Mouse (Mus musculus) c-Kit-positive CD71-positive TER-119-negative erythroid progenitor cells, embryonic 14.5 days (primary cell): ENCODE measurements around the gene Astn2.

Experiments
- DNase-seq: peaks from one replicate; pipeline ENCODE4 v3.0.0-alpha.2; 2013; ENCODE audit warnings: low read depth

Astn2 gene

GRCm38 (mm10) chr4:65839550-65840000, 564.8 kb downstream of the Astn2 start:
- DNase-seq: no peak

DNA sequence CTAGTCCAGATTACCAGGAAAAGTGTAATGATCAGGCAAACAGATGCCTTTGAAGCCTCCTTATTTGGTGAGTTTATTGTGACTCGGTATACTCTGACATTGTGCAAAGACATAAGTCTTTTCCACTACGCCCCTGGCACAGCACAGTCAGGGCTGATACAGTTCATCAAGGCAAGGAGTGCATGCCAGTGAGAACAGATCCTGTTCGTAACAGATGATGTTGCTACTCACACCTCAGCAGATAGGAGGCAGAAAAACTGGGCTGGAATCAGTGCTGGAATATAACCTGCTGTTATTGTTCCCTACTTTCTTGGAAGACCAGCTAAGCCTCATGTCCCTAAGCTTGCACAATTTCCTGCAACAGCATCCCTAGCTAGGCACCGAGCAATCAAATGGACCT, 565.6 kb downstream of the Astn2 start:
- DNase-seq: no peak

GRCm38 (mm10) chr4:65832971-65833370, 571.4 kb downstream of the Astn2 start:
- no peak for DNase-seq

DNA sequence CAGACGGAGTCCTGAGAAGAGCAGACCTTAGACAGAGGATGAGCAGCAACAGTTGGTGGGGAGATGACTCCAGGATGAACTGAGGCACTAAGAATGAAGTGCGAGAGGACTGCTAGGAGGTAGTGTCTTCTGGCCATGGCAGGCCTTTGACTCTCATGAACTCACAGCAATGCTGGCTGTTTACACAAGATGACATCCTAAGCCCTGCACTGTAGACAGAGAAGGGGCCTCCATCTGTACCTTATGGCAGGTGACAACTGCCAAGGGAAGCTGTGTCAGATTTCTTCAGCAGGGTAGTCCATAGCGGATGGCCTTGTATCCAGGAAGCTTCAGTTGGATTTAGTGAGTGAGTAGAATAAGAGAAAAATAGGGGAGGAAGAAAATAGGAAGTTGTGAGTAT, 572.5 kb downstream of the Astn2 start:
- no peak for DNase-seq

DNA sequence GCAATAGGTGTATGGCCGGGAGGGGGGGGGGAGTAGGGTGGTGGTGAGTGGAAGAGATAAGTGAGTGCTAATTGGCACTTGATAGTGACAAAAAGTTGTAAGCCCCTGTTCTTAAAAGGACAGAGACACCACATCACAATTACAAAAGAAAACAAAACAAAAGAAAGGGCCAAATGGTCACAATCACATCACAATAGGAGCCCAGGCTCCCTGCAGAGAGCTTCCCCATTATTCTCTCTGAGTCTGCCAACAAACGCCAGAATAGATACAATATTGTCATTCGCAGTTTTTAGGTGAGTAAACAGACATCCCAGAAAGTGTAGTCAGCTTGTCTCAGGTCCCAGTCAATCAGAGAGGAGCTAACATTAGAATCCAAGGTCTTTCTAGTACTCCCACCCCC, 573.9 kb downstream of the Astn2 start:
- DNase-seq: no peak

DNA sequence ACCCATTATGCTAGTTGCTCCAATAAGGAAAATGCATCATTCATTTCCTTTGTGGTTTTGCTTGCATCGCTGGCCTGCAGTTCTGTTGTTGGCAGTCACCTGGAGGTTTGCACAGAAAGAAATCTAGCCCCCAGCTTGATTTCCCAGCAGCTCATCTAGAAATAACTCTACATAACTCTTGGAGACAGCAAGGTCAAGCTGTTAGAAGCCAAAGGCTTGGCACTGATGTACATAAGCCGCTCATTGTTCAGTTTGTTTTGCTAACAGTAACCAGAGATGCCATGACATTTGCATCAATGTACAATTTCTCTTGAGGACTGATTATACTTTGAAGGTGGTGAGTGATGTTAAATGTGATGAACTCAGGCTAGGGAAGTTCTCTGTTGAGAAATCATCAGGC, 583.3 kb downstream of the Astn2 start:
- DNase-seq: no peak

DNA sequence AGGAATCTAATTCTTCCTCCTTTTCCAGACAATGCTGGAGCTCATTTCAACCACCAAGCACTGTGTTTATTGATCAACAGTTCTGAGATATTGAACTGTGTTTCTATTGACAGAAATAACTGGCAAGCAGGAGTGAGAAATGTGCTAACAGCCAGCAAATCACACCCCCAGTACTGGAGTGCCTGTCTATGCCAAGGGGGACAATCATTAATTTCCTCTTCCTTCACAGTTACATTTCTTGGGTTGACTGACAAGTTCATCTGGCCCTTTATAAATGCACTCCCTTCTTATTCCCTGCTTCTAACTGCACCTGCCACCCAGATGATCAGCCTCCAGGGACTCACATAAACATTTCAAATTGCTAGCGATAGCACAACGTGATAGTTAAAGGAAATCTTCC, 584.2 kb downstream of the Astn2 start:
- DNase-seq: no peak

DNA sequence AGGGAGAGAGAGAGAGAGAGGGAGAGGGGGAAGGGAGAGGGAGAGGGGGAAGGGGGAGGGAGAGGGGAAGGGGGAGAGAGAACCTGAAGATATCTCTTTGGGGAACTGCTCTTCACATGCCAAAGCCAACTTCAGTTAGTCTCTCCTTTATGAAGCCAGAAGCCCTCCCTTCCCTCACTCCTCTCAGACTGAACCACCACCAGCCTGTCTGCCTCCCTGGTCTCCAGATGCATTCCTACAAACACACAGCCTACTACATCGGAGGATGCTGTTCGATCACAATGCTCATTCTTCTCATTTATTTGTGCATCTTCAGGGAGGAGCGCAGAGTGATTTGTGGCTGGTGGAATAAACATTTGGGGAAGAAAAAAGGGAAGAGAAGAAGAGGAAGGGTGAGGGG, 584.6 kb downstream of the Astn2 start:
- DNase-seq: no peak

GRCm38 (mm10) chr4:65814176-65814535, 590.3 kb downstream of the Astn2 start:
- DNase-seq: no peak

DNA sequence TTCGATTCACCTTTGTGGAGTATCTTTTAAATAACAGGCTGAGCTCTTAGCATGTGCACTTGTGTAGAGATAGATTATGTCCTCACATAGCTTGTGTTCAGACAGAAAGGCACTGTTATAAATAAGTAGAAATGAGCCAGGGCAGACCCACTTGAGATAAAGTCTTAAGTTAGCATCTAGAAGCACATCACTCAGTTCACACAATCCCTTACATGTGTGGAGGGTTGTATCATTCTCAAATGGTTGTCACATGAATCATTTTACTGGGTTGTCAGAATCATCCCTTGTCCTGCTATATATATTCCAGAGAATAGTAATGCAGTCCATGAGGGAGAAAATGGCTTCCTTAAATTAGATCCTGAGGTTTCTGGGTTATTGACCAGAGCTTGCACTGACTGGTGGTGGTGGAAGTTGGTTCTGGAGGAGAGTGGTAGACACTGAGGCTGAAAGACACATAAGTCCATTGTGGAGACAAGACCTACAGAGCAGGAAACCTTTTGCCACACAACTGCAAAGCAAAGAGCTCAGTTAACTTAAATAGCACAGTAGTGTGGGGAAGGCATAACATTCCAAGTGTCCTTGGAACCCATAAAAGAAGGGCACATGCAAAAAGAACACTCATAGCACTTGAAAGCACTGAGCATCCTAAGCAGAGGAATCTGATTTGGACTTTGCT, 590.8 kb downstream of the Astn2 start:
- no peak for DNase-seq

DNA sequence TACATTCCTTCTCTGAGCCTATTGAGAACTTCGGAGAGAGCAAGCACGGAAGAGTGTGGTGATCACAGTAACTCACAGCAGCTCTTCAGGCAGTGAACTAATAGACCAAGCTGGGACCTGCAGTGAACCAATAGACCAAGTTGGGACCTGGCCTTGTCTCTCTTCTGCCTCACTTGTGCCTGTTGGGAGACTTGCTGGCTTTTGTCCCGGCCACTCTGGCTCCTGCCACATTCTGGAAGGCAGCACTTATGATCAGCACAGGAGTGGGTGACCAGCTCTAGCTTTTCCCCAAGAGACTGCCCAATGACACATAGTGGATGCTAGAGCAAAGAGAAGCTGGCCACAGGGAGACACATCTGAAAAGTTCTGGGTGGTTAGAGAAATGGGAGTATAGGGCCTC, 597.1 kb downstream of the Astn2 start:
- DNase-seq: no peak

DNA sequence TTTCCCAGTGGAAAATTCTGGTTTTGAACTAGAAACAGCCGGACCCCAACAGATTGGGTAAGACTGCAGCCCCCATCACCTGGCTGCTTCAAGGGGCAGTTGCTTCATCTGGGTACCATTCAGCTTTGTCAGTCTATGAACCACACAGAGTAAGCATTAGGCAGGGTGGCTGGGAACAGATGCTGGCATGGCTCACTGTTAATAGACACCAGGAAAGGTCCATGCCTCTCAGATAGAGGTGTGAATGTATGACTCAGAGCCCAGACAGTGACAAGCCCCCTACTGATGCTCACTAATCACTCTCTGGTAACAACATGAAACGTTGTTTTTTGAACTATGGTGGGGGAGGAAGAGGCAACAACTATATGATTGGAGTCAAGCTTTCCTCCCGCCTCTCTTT, 603.2 kb downstream of the Astn2 start:
- no peak for DNase-seq

DNA sequence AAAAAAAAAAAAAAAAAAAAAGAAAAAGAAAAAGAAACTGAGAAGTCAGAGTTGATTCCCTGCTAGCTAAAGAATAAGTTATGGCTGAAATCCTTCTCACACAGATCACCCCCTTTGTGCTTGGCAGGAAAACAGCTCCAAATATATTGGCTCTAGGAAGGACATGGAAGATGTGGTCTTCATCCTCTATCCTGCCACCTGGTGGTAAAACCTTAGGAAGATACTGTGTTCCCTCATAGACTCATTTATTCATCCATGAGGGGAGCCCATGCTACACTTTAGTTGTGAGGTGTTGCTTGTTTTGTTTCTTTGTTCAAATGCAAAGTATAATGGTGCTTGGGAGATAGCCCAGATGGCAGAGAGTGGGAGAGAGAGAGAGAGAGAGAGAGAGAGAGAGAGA, 613.4 kb downstream of the Astn2 start:
- no peak for DNase-seq

GRCm38 (mm10) chr4:65773368-65774010, 630.9 kb downstream of the Astn2 start:
- no peak for DNase-seq

GRCm38 (mm10) chr4:65770952-65771351, 633.5 kb downstream of the Astn2 start:
- DNase-seq: no peak

DNA sequence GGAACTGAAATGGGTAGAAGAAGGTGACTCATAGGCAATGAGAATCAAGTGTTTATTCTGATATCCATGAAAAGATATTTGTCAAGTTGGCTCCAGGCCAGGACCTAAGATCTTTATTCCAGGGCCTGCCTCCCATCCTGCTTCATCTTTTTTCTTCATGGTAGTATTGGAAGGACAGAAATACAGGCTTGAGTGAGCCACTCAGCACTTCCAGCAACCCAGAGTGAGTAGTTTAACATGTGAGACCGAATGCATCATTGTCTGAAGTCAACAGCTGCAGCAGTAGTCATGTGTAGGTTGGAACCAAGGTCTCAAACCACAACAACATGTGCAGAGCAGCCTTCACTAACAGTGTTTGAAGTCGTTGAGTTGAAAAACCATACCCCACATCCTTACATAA, 636.5 kb downstream of the Astn2 start:
- DNase-seq: no peak

DNA sequence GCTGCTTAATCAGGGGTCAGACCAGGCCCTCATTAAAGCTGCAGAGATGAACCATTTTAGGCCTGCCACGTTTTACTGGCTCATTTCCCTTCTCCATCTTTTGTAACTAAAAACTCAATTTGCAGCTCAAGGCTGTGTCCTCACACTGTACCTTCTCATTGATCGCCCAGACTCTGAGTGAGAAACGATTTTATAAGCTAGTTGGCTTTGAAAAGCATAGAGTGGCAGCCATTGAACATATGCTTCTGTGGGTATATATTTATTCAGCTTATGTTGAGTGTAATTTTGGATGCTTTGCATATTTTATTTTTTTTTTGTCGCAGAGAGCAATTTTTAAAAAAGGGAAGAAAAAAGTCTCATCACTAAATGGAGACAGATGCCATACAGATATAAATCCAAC, 637.0 kb downstream of the Astn2 start:
- no peak for DNase-seq

- DNase-seq: no peak
Measured at GRCm38 (mm10) chr4:65765312-65765711, 639.1 kb downstream of the Astn2 start.

GRCm38 (mm10) chr4:65764275-65764674, 640.1 kb downstream of the Astn2 start:
- no peak for DNase-seq

DNA sequence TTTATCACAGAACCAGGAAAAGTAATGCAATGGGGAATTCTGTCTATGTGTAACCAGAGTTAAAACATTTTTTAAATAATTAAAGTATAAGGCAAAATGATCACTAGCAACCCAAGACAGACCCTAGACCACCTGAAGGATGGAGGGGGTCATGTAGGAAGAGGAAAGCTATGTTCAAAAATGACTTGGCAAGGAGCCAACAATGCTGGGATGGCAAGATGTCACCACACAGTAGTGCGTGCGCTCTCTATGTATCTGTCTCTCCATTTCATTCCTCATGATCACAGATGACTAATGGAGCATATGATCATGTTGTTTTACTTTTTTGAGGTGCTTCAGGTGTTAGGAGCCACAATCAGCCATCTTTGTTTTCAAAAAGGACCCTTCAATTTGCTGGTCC, 640.6 kb downstream of the Astn2 start:
- DNase-seq: no peak

- DNase-seq: no peak
Measured at GRCm38 (mm10) chr4:65762116-65762515, 642.3 kb downstream of the Astn2 start.

- DNase-seq: no peak
Measured at GRCm38 (mm10) chr4:65761658-65762057, 642.8 kb downstream of the Astn2 start.

- DNase-seq: no peak
Measured at GRCm38 (mm10) chr4:65758875-65759201, 645.6 kb downstream of the Astn2 start.

GRCm38 (mm10) chr4:65758174-65758874, 646.1 kb downstream of the Astn2 start:
- DNase-seq: no peak
